Mouse (Mus musculus) heart, embryonic 16.5 days (tissue): ENCODE measurements around the gene 9130213A22Rik. TPM values are rescaled to one million over a fixed set of nuclear protein-coding genes. Genes with fewer than 3 reads are reported as not detected.

Source experiments
- ATAC-seq: fragments of 200-750 bp; cut with Nextera tagmentation; replicated peaks from 2 replicates; pipeline ENCODE4 v1.8.0; 2017; ENCODE audit warnings: moderate number of reproducible peaks; ENCODE audit not compliant: insufficient read depth, low FRiP score; ENCODE audit errors: extremely low read depth
- H3K27ac ChIP-seq: fragments of 300-500 bp; sonication (generic); 2 replicates; pipeline ENCODE4 v1.5.1; 2014; ENCODE audit warnings: mild to moderate bottlenecking, low read length, control low read depth, moderate library complexity
- H3K27me3 ChIP-seq: fragments of 300-500 bp; sonication (generic); 2 replicates; pipeline ENCODE4 v1.6.1; 2014; ENCODE audit warnings: low read length, mixed read lengths; ENCODE audit not compliant: control insufficient read depth, insufficient read depth
- H3K36me3 ChIP-seq: fragments of 300-500 bp; sonication (generic); 2 replicates; pipeline ENCODE4 v1.6.1; 2014; ENCODE audit not compliant: control insufficient read depth, insufficient read depth
- H3K4me1 ChIP-seq: fragments of 300-500 bp; sonication (generic); 2 replicates; pipeline ENCODE4 v1.6.1; 2014; ENCODE audit warnings: low read length, mixed read lengths; ENCODE audit not compliant: control insufficient read depth, insufficient read depth
- H3K4me2 ChIP-seq: fragments of 300-500 bp; sonication (generic); 2 replicates; pipeline ENCODE4 v1.6.1; 2014; ENCODE audit warnings: low read depth, mild to moderate bottlenecking, control low read depth, low read length
- H3K4me3 ChIP-seq: fragments of 300-500 bp; sonication (generic); 2 replicates; pipeline ENCODE4 v1.5.1; 2014; ENCODE audit warnings: mild to moderate bottlenecking, control low read depth, low read length
- H3K9ac ChIP-seq: fragments of 300-500 bp; sonication (generic); 2 replicates; pipeline ENCODE4 v1.6.1; 2014; ENCODE audit warnings: low read length, control low read depth
- H3K9me3 ChIP-seq: fragments of 300-500 bp; sonication (generic); replicated peaks from 2 replicates; pipeline ENCODE4 v1.6.1; 2016; ENCODE audit warnings: low read length; ENCODE audit not compliant: control insufficient read depth
- WGBS: fragments of 180-500 bp; shearing (Covaris S2); extraction: QIAGEN DNeasy Blood & Tissue Kit; methylation state at CpG from one replicate; pipeline ENCODE4 v1.1.7; 2014; 5-methylcytosine and 5-hydroxymethylcytosine counted together
- polyA plus RNA-seq: library from polyadenylated mRNA; unstranded; fragments of >200 nt; fragmentation: Nextera tagmentation; extraction: Ambion mirVana; gene quantifications from 2 replicates; pipeline ENCODE4 v1.2.1, GENCODE M21; 2015

9130213A22Rik gene
- polyA plus RNA-seq, 1 experiment from 2014 or later, result 0.41 TPM

DNA sequence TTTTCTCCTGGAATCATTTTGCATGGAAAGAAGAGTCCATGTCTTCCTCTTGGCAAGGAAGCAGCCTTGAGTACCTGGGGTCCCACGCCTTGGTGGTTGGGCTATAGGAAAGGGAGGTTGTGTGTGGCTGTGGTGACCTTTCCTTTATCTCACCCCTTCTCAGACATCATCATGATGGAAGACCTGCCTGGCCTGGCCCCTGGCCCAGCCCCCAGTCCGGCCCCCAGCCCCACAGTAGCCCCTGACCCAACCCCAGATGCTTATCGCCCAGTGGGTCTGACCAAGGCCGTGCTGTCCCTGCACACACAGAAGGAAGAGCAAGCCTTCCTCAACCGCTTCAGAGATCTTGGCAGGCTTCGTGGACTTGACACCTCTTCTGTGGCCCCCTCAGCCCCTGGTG is 17.2 kb downstream of the 9130213A22Rik start:
- H3K4me3 ChIP-seq, result no peak overlapping the region
- H3K9ac ChIP-seq, result no peak overlapping the region
- 78% methylated on average over 6 of the region's 6 CpGs for WGBS
- no peaks in the 10 kb centered on the region for H3K27me3 ChIP-seq
- no peak overlapping the region for H3K27ac ChIP-seq
- H3K4me1 ChIP-seq, result peaks cover 14% of the 10 kb centered on the region
- no peak overlapping the region for H3K4me2 ChIP-seq
- ATAC-seq, result no peak
- H3K9me3 ChIP-seq, result no peaks in the 10 kb centered on the region
- peaks cover 88% of the 10 kb centered on the region for H3K36me3 ChIP-seq

- peaks cover 15% of the 10 kb centered on the region for H3K4me1 ChIP-seq
- H3K9ac ChIP-seq, result no peak overlapping the region
- 89% methylated on average over 14 of the region's 14 CpGs for WGBS
- H3K36me3 ChIP-seq, result peaks cover 84% of the 10 kb centered on the region
- no peak for ATAC-seq
- H3K4me2 ChIP-seq, result no peak overlapping the region
- no peak overlapping the region for H3K4me3 ChIP-seq
- no peak overlapping the region for H3K27ac ChIP-seq
- H3K27me3 ChIP-seq, result no peaks in the 10 kb centered on the region
- H3K9me3 ChIP-seq, result no peaks in the 10 kb centered on the region
Observed at GRCm38 (mm10) chr11:69104487-69104886, 17.9 kb downstream of the 9130213A22Rik start.

GRCm38 (mm10) chr11:69103531-69104435 is 18.6 kb downstream of the 9130213A22Rik start:
- 89% methylated on average over 15 of the region's 15 CpGs for WGBS
- no peak overlapping the region for H3K9ac ChIP-seq

GRCm38 (mm10) chr11:69103121-69103520 is 19.3 kb downstream of the 9130213A22Rik start:
- no peak overlapping the region for H3K4me2 ChIP-seq
- H3K4me3 ChIP-seq, result no peak overlapping the region
- 93% methylated on average over 14 of the region's 14 CpGs for WGBS
- ATAC-seq, result no peak
- no peaks in the 10 kb centered on the region for H3K27me3 ChIP-seq
- no peak overlapping the region for H3K27ac ChIP-seq
- peaks cover 26% of the 10 kb centered on the region for H3K4me1 ChIP-seq
- H3K36me3 ChIP-seq, result peaks cover 70% of the 10 kb centered on the region
- H3K9ac ChIP-seq, result no peak overlapping the region
- H3K9me3 ChIP-seq, result no peaks in the 10 kb centered on the region

More at GRCm38 (mm10) chr11:69103531-69104435, 18.6 kb downstream of the 9130213A22Rik start:
- Histone ChIP-seq H3K27me3 (no peaks in the 10 kb centered on the region), H3K36me3 (peaks cover 77% of the 10 kb centered on the region), H3K4me1 (peaks cover 21% of the 10 kb centered on the region), H3K27ac (no peak overlapping the region), H3K9me3 (no peaks in the 10 kb centered on the region), H3K4me2 (no peak overlapping the region), H3K4me3 (no peak overlapping the region)
- no peak for ATAC-seq

GRCm38 (mm10) chr11:69102403-69102725 is 20.0 kb downstream of the 9130213A22Rik start:
- no peaks in the 10 kb centered on the region for H3K27me3 ChIP-seq
- no peak overlapping the region for H3K4me2 ChIP-seq
- H3K4me3 ChIP-seq, result no peak overlapping the region
- no peak overlapping the region for H3K9ac ChIP-seq
- H3K36me3 ChIP-seq, result peaks cover 63% of the 10 kb centered on the region
- H3K9me3 ChIP-seq, result no peaks in the 10 kb centered on the region
- peaks cover 33% of the 10 kb centered on the region for H3K4me1 ChIP-seq
- no peak for ATAC-seq
- no peak overlapping the region for H3K27ac ChIP-seq
- 90% methylated on average over 7 of the region's 7 CpGs for WGBS

DNA sequence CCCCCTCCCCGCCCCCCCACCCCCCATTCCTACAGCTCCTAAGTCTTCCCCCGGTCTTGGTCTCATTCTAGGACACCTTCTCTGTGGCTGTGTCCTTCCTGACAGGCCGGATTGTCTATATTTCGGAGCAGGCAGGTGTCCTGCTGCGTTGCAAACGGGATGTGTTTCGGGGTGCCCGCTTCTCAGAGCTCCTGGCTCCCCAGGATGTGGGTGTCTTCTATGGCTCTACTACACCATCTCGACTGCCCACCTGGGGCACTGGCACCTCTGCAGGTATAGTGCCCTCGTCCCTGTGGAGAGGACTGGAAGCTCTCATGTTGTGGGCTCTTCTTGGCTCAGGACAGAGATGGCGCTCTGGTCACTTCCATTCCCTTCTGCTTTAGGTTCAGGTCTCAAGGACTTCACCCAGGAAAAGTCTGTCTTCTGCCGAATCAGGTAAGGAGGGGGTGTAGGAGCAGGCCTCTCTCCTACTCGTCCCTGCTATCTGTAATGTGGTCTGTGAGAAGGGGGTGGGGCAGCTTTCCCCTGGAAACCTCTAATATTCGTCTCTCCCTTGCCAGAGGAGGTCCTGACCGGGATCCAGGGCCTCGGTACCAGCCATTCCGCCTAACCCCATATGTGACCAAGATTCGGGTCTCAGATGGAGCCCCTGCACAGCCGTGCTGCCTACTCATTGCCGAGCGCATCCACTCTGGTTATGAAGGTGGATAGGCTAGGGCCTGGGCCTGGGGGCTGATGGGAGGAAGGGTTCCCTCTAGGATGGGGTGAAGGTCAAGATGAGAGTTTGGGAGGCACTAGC is 20.6 kb downstream of the 9130213A22Rik start:
- Histone ChIP-seq H3K4me2 (no peak overlapping the region), H3K4me1 (peaks cover 33% of the 10 kb centered on the region), H3K36me3 (peaks cover 58% of the 10 kb centered on the region), H3K9ac (no peak overlapping the region), H3K27me3 (no peaks in the 10 kb centered on the region), H3K27ac (no peak overlapping the region), H3K9me3 (no peaks in the 10 kb centered on the region), H3K4me3 (no peak overlapping the region)
- no peak for ATAC-seq
- WGBS, result 89% methylated on average over 21 of the region's 21 CpGs

DNA sequence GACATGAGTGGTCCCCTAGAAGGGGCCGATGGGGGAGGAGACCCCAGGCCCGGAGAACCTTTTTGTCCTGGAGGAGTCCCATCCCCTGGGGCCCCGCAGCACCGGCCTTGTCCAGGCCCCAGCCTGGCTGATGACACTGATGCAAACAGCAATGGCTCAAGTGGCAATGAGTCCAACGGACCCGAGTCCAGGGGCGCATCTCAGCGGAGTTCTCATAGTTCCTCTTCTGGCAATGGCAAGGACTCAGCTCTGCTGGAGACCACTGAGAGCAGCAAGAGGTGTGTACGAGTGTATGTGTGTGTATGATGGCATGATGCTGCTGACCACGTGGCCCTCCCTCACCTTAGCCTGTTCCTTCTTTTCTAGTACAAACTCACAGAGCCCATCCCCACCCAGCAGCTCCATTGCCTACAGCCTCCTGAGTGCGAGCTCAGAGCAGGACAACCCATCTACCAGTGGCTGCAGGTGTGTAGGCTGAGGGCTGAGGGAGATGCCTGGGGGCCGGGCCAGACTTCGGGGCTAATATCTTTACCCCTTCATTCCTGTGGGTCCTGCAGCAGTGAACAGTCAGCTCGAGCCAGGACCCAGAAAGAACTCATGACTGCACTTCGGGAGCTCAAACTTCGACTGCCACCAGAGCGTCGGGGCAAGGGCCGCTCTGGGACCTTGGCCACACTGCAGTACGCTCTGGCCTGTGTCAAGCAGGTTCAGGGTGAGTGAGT is 21.6 kb downstream of the 9130213A22Rik start:
- Histone ChIP-seq H3K27ac (peak overlapping the region; percentile 84), H3K4me2 (peak overlapping the region; percentile 98), H3K36me3 (peaks cover 53% of the 10 kb centered on the region), H3K4me3 (peak overlapping the region; percentile 76), H3K9ac (peak overlapping the region; percentile 65), H3K4me1 (peaks cover 33% of the 10 kb centered on the region), H3K27me3 (no peaks in the 10 kb centered on the region), H3K9me3 (no peaks in the 10 kb centered on the region)
- 84% methylated on average over 20 of the region's 20 CpGs for WGBS
- ATAC-seq, result no peak

GRCm38 (mm10) chr11:69099915-69100345 is 22.5 kb downstream of the 9130213A22Rik start:
- Histone ChIP-seq H3K36me3 (peaks cover 45% of the 10 kb centered on the region), H3K27me3 (no peaks in the 10 kb centered on the region), H3K4me2 (peak overlapping the region; percentile 98), H3K9ac (peak overlapping the region; percentile 83), H3K27ac (peak overlapping the region; percentile 99), H3K9me3 (no peaks in the 10 kb centered on the region), H3K4me3 (peak overlapping the region; percentile 76), H3K4me1 (peaks cover 33% of the 10 kb centered on the region)
- peak; percentile 15 for ATAC-seq
- under 1% methylated on average over 23 of the region's 23 CpGs for WGBS
